Mouse (Mus musculus): Measurements from ENCODE around the gene Ubac2. TPM values are rescaled to one million over a fixed set of nuclear protein-coding genes. Genes with fewer than 3 reads are reported as not detected.
A peak's percentile ranks its signal among the peaks of the same experiment; 100 is the strongest.

Ubac2 gene
- polyA plus RNA-seq, 1 experiment from 2014 or later: 38.5 TPM

GRCm38 (mm10) chr14:121965461-121965860, 87.0 kb downstream of the Ubac2 start:
- Histone ChIP-seq H3K9ac (ENCODE audit: low read length) (no peak overlapping the region), H3K36me3 (ENCODE audit: control insufficient read depth, insufficient read depth, low read length) (no peaks in the 10 kb centered on the region), H3K27me3 (ENCODE audit: control insufficient read depth, insufficient read depth, low read length) (no peaks in the 10 kb centered on the region), H3K9me3 (ENCODE audit: control insufficient read depth, low read length) (no peaks in the 10 kb centered on the region), H3K4me1 (replicated peaks; ENCODE audit: control insufficient read depth, insufficient read depth) (peaks cover 6% of the 10 kb centered on the region; the same call in 1 of the 2 replicates), H3K27ac (replicated peaks) (no peak overlapping the region), H3K4me3 (ENCODE audit: low read depth, low read length) (no peak overlapping the region), H3K4me2 (replicated peaks; ENCODE audit: low read depth) (no peak overlapping the region)
- WGBS: 82% methylated on average over 4 of the region's 4 CpGs
- no peak for TF ChIP-seq CTCF (IDR thresholded peaks at IDR 0.05; ENCODE audit: low read depth)
- TF ChIP-seq EP300 (optimal IDR thresholded peaks at IDR 0.05): no peak
- DNase-seq (ENCODE audit: low spot score) (no peak), ATAC-seq (ENCODE audit: low FRiP score, low TSS enrichment) (no peak)

- H3K4me2 ChIP-seq (replicated peaks; ENCODE audit: low read depth): no peak overlapping the region
- H3K4me3 ChIP-seq (ENCODE audit: low read depth, low read length): no peak overlapping the region
- H3K36me3 ChIP-seq (ENCODE audit: control insufficient read depth, insufficient read depth, low read length): no peaks in the 10 kb centered on the region
- TF ChIP-seq EP300 (optimal IDR thresholded peaks at IDR 0.05): no peak
- no peak for TF ChIP-seq CTCF (IDR thresholded peaks at IDR 0.05; ENCODE audit: low read depth)
- H3K4me1 ChIP-seq (replicated peaks; ENCODE audit: control insufficient read depth, insufficient read depth): peaks cover 1% of the 10 kb centered on the region; the same call in 1 of the 2 replicates
- H3K27me3 ChIP-seq (ENCODE audit: control insufficient read depth, insufficient read depth, low read length): no peaks in the 10 kb centered on the region
- peak; percentile 82 for ATAC-seq (ENCODE audit: low FRiP score, low TSS enrichment)
- DNase-seq (ENCODE audit: low spot score): no peak
- no peak overlapping the region for H3K27ac ChIP-seq (replicated peaks)
- WGBS: 64% methylated on average over 4 of the region's 4 CpGs
- H3K9ac ChIP-seq (ENCODE audit: low read length): no peak overlapping the region
- H3K9me3 ChIP-seq (ENCODE audit: control insufficient read depth, low read length): no peaks in the 10 kb centered on the region
Observed at GRCm38 (mm10) chr14:121967095-121967494, 88.7 kb downstream of the Ubac2 start.

- ATAC-seq (ENCODE audit: low FRiP score, low TSS enrichment) (no peak), DNase-seq (ENCODE audit: low spot score) (no peak)
- Histone ChIP-seq H3K4me2 (replicated peaks; ENCODE audit: low read depth) (no peak overlapping the region), H3K36me3 (ENCODE audit: control insufficient read depth, insufficient read depth, low read length) (no peaks in the 10 kb centered on the region), H3K9me3 (ENCODE audit: control insufficient read depth, low read length) (no peaks in the 10 kb centered on the region), H3K9ac (ENCODE audit: low read length) (no peak overlapping the region), H3K4me1 (replicated peaks; ENCODE audit: control insufficient read depth, insufficient read depth) (no peaks in the 10 kb centered on the region), H3K4me3 (ENCODE audit: low read depth, low read length) (no peak overlapping the region), H3K27me3 (ENCODE audit: control insufficient read depth, insufficient read depth, low read length) (no peaks in the 10 kb centered on the region), H3K27ac (replicated peaks) (no peak overlapping the region)
- 100% methylated on average over 1 of the region's 1 CpGs for WGBS
- TF ChIP-seq CTCF (IDR thresholded peaks at IDR 0.05; ENCODE audit: low read depth) (no peak), EP300 (optimal IDR thresholded peaks at IDR 0.05) (no peak)
Observed at GRCm38 (mm10) chr14:121970402-121970801, 92.0 kb downstream of the Ubac2 start.

- H3K27me3 ChIP-seq (ENCODE audit: control insufficient read depth, insufficient read depth, low read length): no peaks in the 10 kb centered on the region
- no peaks in the 10 kb centered on the region for H3K36me3 ChIP-seq (ENCODE audit: control insufficient read depth, insufficient read depth, low read length)
- no peak overlapping the region for H3K27ac ChIP-seq (replicated peaks)
- WGBS: 85% methylated on average over 10 of the region's 10 CpGs
- DNase-seq (ENCODE audit: low spot score) (no peak), ATAC-seq (ENCODE audit: low FRiP score, low TSS enrichment) (no peak)
- no peak overlapping the region for H3K4me3 ChIP-seq (ENCODE audit: low read depth, low read length)
- no peak overlapping the region for H3K4me2 ChIP-seq (replicated peaks; ENCODE audit: low read depth)
- no peak overlapping the region for H3K9ac ChIP-seq (ENCODE audit: low read length)
- TF ChIP-seq EP300 (optimal IDR thresholded peaks at IDR 0.05) (no peak), CTCF (IDR thresholded peaks at IDR 0.05; ENCODE audit: low read depth) (no peak)
- no peaks in the 10 kb centered on the region for H3K9me3 ChIP-seq (ENCODE audit: control insufficient read depth, low read length)
- H3K4me1 ChIP-seq (replicated peaks; ENCODE audit: control insufficient read depth, insufficient read depth): no peaks in the 10 kb centered on the region
Observed at GRCm38 (mm10) chr14:121973114-121973513, 94.7 kb downstream of the Ubac2 start.

GRCm38 (mm10) chr14:121981531-121981930, 103.1 kb downstream of the Ubac2 start:
- no peak for DNase-seq (ENCODE audit: low spot score)
- WGBS: 74% methylated on average over 1 of the region's 1 CpGs
- H3K36me3 ChIP-seq (ENCODE audit: control insufficient read depth, insufficient read depth, low read length): no peaks in the 10 kb centered on the region

GRCm38 (mm10) chr14:121983009-121983933, 104.9 kb downstream of the Ubac2 start:
- WGBS: 41% methylated on average over 8 of the region's 8 CpGs
- no peaks in the 10 kb centered on the region for H3K36me3 ChIP-seq (ENCODE audit: control insufficient read depth, insufficient read depth, low read length)
- DNase-seq (ENCODE audit: low spot score) (peak; percentile 15), ATAC-seq (ENCODE audit: low FRiP score, low TSS enrichment) (no peak)
- TF ChIP-seq CTCF (IDR thresholded peaks at IDR 0.05; ENCODE audit: low read depth) (no peak), EP300 (optimal IDR thresholded peaks at IDR 0.05) (no peak)
- H3K9ac ChIP-seq (ENCODE audit: low read length): no peak overlapping the region
- H3K4me1 ChIP-seq (replicated peaks; ENCODE audit: control insufficient read depth, insufficient read depth): 0 out of 2 replicates have a peak, but pooled peaks cover 3% of the 10 kb centered on the region
- no peak overlapping the region for H3K4me3 ChIP-seq (ENCODE audit: low read depth, low read length)
- no peaks in the 10 kb centered on the region for H3K9me3 ChIP-seq (ENCODE audit: control insufficient read depth, low read length)
- no peaks in the 10 kb centered on the region for H3K27me3 ChIP-seq (ENCODE audit: control insufficient read depth, insufficient read depth, low read length)
- H3K27ac ChIP-seq (replicated peaks): no peak overlapping the region
- H3K4me2 ChIP-seq (replicated peaks; ENCODE audit: low read depth): no peak overlapping the region

More at GRCm38 (mm10) chr14:121981531-121981930, 103.1 kb downstream of the Ubac2 start:
- H3K27ac ChIP-seq (replicated peaks): no peak overlapping the region
- TF ChIP-seq CTCF (IDR thresholded peaks at IDR 0.05; ENCODE audit: low read depth): no peak
- TF ChIP-seq EP300 (optimal IDR thresholded peaks at IDR 0.05): no peak
- no peak overlapping the region for H3K4me2 ChIP-seq (replicated peaks; ENCODE audit: low read depth)
- H3K4me1 ChIP-seq (replicated peaks; ENCODE audit: control insufficient read depth, insufficient read depth): 0 out of 2 replicates have a peak, but pooled peaks cover 3% of the 10 kb centered on the region
- no peak overlapping the region for H3K9ac ChIP-seq (ENCODE audit: low read length)
- H3K9me3 ChIP-seq (ENCODE audit: control insufficient read depth, low read length): no peaks in the 10 kb centered on the region
- no peaks in the 10 kb centered on the region for H3K27me3 ChIP-seq (ENCODE audit: control insufficient read depth, insufficient read depth, low read length)
- H3K4me3 ChIP-seq (ENCODE audit: low read depth, low read length): no peak overlapping the region
- ATAC-seq (ENCODE audit: low FRiP score, low TSS enrichment): no peak
